Mouse (Mus musculus) lung, adult 2 months (tissue): ENCODE measurements around the gene Nudt9. TPM values are rescaled to one million over a fixed set of nuclear protein-coding genes. Genes with fewer than 3 reads are reported as not detected.
A peak's percentile ranks its signal among the peaks of the same experiment; 100 is the strongest.

Source experiments
- DNase-seq: peaks from one replicate; pipeline ENCODE4 v3.0.0; 2022
- H3K4me1 ChIP-seq: fragments of 200-500 bp; 2 replicates; pipeline ENCODE4 v1.6.1; 2011; ENCODE audit warnings: low read length; ENCODE audit not compliant: control insufficient read depth, insufficient read depth
- H3K4me3 ChIP-seq: fragments of 200-500 bp; replicated peaks from 2 replicates; pipeline ENCODE3; 2011; ENCODE audit warnings: low read depth, mild to moderate bottlenecking, control low read depth, low read length; ENCODE audit errors: extremely low read depth
- CTCF ChIP-seq: fragments of 200-500 bp; IDR thresholded peaks from 2 replicates; pipeline ENCODE4 v1.5.1; 2011; ENCODE audit warnings: mild to moderate bottlenecking, low read length, control low read depth; ENCODE audit not compliant: insufficient read depth
- POLR2A ChIP-seq: fragments of 200-500 bp; IDR thresholded peaks from 2 replicates; pipeline ENCODE4 v1.6.1; 2011; ENCODE audit warnings: low read depth, mild to moderate bottlenecking, control low read depth, low read length, borderline replicate concordance; ENCODE audit errors: extremely low read depth
- WGBS: fragments of 180-500 bp; shearing (Covaris S2); methylation state at CpG from one replicate; pipeline ENCODE4 v1.1.7; 2018; 5-methylcytosine and 5-hydroxymethylcytosine counted together
- polyA plus RNA-seq: library from polyadenylated mRNA; depleted of rRNA; stranded (reverse); fragments of >200 nt; gene quantifications from 2 replicates; pipeline ENCODE4 v1.2.3, GENCODE M21; 2012

Nudt9 gene
- polyA plus RNA-seq, 1 experiment, result 51.1 TPM

DNA sequence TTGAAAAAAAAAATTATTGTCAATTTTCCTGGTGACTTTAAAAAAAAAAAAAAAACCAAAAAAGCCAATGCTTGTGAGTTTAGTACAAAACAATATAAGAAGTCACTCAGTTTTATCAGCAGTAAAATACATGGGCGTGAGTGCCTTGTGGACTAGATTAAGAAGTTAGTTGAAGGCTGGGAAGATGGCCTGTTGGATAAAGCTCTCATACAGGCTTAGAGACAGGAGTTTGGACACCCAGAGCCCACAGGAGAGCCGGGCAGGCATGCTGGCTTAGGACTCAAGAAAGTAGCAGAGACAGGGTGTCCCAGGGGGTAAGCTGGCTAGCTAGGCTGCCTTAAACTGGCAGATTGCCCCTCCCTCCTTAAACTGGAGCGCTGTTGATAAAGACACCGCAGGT lies 8.8 kb downstream of the Nudt9 start:
- no peak for TF ChIP-seq POLR2A
- TF ChIP-seq CTCF, result no peak
- H3K4me1 ChIP-seq, result peaks cover 4% of the 10 kb centered on the region; the same call in 1 of the 2 replicates
- no peak for DNase-seq
- H3K4me3 ChIP-seq, result no peak overlapping the region
- WGBS, result 93% methylated on average over 4 of the region's 4 CpGs

DNA sequence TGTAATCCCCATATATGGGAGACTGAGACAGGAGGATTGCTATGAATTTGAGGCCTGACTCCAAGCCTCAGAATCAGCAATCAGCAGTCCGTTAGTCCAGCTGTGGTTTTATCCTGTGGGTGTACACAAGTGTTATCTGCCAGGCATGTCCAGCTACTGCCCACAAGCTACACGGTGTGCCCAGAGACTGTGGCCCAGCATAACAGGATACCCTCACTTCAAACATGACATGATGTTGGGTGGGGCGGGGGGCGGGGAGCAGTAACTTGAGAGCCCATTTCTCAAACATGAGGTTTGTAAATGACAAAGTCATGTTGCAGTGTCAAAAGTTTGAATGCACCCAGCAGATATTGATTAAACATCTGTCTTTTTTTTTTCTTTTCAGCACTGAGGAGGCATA lies 9.7 kb downstream of the Nudt9 start:
- no peak for DNase-seq
- Histone ChIP-seq H3K4me1 (peaks cover 4% of the 10 kb centered on the region; the same call in 1 of the 2 replicates), H3K4me3 (no peak overlapping the region)
- TF ChIP-seq CTCF, result no peak
- WGBS, result 79% methylated on average over 4 of the region's 4 CpGs

DNA sequence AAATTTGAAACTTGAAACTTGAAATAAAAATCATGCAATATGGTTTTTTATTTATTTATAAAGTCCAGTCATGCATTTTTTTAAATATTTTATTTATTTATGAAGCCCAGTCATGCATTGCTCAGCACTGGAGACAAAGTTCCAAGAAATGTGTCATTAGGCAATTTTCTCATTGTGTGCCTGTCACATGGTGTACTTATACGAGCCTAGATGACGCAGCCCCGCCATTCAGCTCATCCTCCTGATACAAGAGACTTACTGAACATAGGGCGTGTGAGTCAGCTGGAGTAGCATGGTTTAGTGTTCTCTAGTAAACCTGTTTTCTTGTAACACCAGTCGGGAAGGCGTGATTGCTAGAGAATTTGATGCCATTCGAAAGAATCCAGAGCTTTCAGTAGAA lies 10.2 kb downstream of the Nudt9 start:
- 92% methylated on average over 7 of the region's 7 CpGs for WGBS
- TF ChIP-seq CTCF (no peak), POLR2A (no peak)
- Histone ChIP-seq H3K4me1 (peaks cover 4% of the 10 kb centered on the region; the same call in 1 of the 2 replicates), H3K4me3 (no peak overlapping the region)
- no peak for DNase-seq

DNA sequence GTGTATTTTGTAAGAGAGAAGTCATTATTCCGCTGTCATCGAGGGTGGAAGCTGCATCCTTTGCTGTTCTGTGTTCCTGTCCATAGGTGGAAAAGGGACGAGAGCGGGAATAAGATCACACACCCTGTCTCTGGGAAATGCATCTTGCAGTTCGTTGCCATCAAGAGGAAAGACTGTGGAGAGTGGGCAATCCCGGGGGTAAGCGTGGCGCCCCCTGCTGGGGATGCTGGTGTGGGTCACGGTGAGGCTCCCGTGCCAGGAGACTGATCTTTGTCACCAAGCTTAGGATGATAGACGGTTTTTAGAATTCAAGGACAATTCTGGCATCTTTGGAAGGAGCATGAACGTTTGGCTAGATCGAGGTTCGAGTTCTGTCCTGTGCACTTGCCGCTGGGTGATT lies 11.9 kb downstream of the Nudt9 start:
- WGBS, result 62% methylated on average over 15 of the region's 15 CpGs
- peak; percentile 46 for DNase-seq

DNA sequence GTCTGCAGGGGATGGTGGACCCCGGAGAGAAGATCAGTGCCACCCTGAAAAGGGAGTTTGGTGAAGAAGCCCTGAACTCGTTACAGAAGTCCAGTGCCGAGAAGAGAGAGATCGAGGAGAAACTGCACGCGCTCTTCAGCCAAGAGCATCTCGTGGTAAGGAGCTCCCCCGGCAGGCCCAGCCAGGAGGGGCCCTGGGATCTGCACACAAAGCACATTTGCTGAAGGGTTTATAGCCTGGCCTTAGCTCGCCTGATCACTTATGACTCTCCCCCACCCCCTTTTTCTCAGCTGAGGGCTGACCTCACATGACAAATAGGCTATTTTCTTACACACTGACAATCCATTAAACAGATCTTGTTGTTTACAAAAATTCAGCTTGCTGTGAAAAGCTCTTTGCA lies 13.5 kb downstream of the Nudt9 start:
- Histone ChIP-seq H3K4me3 (no peak overlapping the region), H3K4me1 (no peaks in the 10 kb centered on the region)
- no peak for DNase-seq
- 84% methylated on average over 9 of the region's 9 CpGs for WGBS
- no peak for TF ChIP-seq POLR2A
- TF ChIP-seq CTCF, result no peak

More for the DNA sequence above, 11.9 kb downstream of the Nudt9 start:
- TF ChIP-seq CTCF (peak; percentile 67), POLR2A (no peak)
- Histone ChIP-seq H3K4me3 (no peak overlapping the region), H3K4me1 (0 out of 2 replicates have a peak, but pooled peaks cover 1% of the 10 kb centered on the region)

DNA sequence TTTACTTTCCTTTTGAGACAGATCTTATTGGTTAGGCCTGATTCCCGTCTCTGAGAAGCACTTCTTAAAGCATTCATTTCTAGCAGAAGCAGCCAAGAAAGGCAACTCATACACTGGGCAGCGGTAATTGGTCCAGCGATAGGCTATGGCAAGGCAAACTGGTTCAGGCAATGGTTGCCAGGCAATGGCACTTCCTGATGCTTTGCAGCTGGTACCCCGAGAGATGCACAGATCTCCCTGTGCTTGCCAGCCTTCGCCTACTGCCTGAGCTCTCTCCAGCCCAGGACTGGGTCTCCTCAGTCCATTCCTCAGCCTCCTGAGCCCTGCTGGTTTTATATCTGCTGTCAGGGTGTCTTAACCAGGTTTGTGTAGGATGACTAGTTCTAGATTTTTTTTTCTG lies 14.3 kb downstream of the Nudt9 start:
- no peak for DNase-seq
- H3K4me3 ChIP-seq, result no peak overlapping the region
- 85% methylated on average over 5 of the region's 5 CpGs for WGBS
- H3K4me1 ChIP-seq, result no peaks in the 10 kb centered on the region
- TF ChIP-seq CTCF (no peak), POLR2A (no peak)

DNA sequence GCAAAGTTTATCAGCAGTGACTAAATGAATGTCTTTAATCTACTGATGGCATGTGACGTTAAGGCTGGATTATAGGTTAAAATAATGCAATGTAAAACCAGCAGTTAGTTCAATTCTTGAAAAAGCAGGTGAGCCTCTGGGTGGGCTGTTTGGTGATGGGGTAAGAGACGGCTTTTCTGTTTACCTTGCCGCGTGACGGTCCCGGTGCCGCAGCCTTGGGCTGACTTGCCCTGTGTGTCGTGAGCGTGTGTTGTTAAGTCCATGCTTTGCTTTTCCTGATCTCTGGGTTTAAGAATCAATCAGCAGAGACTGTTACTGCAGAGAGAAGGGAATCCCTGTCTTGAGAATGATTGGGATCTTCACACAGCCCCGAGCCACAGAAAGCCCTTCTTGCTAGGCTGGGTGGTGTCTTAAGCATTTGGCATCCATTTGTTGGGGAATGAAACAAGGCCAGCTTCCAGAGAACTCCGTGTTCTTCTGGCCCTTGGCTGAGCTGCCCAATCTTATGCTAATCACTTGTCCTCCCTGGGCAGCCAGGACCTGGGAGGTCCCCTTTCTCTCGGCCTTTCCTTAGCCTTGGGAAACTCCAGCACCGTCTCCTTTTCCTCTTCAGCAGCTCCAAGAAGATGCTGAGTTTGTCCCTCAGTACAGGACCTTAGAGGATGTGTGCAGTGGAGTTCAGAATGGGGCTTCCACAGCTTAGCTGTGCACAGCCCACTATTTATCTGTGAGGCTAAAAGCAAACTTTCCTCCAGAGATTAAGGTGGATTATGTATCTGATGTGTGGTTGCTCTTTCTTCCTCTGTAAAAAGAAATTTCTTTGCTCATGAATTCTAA lies 16.0 kb downstream of the Nudt9 start:
- TF ChIP-seq CTCF (no peak), POLR2A (no peak)
- DNase-seq, result no peak
- WGBS, result 88% methylated on average over 13 of the region's 13 CpGs
- H3K4me1 ChIP-seq, result no peaks in the 10 kb centered on the region
- no peak overlapping the region for H3K4me3 ChIP-seq

DNA sequence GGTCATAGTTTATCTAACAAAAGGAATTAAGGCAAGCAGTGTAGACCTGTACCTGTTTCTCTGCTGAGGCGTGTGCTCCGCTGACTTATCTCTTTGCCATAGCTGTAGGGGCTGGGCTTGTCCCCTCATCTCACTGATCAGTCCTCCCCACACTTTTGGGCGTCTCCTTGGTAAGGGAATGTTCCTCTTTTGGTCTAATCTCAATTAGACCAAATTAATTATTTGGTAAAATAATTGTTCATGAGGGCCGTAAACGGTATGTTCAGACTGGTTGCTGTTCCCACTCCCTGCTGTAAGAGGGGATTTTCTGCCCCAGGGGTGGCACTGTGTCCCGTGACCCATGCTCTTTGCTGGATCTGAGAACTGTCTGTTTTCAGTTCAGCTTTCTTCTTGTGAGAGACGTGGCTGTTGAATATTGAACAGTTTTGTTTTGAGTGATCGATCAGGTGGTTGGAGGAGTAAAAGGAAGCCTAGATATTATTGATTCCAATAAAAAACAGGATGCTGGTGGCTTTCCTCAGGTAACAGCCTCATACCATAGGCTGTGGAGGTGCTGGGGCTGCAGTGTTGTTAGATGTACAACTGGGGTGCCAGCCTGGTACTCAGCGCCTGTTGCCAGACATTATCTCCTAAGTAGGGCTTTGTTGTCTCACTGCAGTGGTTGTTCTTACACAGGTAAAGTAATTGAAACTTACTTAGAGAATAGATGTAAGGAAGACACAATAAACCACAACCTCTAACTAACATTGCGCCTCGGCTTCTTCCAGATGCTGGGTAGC lies 16.9 kb downstream of the Nudt9 start:
- WGBS, result 92% methylated on average over 11 of the region's 11 CpGs
- H3K4me3 ChIP-seq, result no peak overlapping the region
- no peaks in the 10 kb centered on the region for H3K4me1 ChIP-seq
- DNase-seq, result no peak
- TF ChIP-seq CTCF (no peak), POLR2A (no peak)

DNA sequence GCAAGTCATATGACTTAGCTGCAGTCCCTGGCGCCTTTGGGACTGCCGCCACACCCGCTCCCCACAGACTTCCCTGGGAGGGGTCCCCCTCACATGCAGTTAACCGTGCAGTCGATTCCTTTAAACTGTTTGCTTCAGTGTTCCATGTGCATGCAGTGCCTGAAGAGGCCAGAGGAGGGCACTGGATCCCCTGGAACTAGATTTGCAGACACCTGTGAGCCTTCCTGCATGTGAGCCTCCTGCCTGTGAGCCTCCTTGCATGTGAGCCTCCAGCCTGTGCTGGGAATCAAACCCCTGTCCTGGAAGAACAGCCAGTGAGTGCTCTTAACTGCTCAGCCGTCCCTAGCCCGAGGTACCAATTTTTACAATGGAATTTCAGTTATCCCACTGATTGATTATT lies 22.6 kb downstream of the Nudt9 start:
- TF ChIP-seq CTCF (peak; percentile 76), POLR2A (no peak)
- peaks cover 3% of the 10 kb centered on the region; the same call in 1 of the 2 replicates for H3K4me1 ChIP-seq
- H3K4me3 ChIP-seq, result no peak overlapping the region
- WGBS, result 75% methylated on average over 7 of the region's 7 CpGs
- no peak for DNase-seq
